Mouse (Mus musculus): ENCODE measurements around the gene Map2k2.

DNA sequence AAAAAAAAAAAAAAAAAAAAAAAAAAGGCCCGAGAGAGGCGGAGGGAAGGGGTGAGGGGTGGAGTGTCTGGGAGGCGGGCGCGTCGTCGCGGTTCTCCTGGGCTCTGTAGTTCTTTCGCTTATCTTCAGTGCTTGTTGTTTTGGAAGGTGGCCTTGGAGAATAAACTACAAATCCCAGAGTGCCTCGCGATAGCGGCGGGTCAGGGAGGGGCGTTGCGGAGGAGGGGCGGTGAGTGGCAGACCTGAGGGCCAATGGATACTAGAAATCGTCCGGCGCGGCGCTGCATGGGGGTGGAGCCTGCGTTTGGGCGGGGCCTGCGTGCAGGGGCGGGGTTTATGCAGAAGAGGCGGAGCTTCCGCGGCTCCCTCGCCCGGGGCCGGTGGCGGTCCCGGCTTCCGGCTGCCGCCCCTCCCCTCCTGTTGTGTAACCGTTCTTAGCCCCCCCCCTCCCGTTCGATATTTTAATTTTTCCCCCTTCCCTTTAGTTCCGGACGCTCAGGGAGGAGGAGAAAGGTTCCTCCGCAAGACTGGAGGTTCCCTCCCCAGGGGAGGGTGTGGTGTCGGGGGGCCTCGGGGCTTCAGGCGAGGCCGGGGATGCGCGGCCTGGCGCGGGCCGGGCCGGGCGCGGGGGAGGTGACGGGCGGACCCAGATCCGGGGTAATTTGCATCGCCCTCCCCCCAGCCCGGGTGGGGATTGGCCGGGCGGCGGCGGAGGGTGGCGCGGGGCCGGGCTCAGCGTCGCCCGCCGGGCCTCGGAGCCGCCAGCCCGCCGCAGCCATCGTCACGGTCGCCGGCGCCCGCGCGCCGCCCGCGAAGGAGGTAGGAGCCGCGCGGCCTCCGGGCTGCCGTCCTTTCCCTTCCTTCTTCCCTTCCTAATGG is 31.8 kb downstream of the Map2k2 start:
- TF ChIP-seq POLR2A (IDR thresholded peaks at IDR 0.05; ENCODE audit: extremely low read depth, insufficient read depth, low read length) = peak; percentile 21; the same call in 1 of the 2 replicates
- TF ChIP-seq CTCF (IDR thresholded peaks at IDR 0.05; ENCODE audit: extremely low read depth, insufficient read depth, low read length) = no peak
